Mouse (Mus musculus) lung, postnatal 14 days (tissue): ENCODE measurements around the gene Atp23.
A peak's percentile ranks its signal among the peaks of the same experiment; 100 is the strongest.
"Not testable (repeated sequence)": the region's sequence is repeated elsewhere in the genome, so short reads cannot be mapped to it uniquely, and the experiment has no call there.

Source experiments
- DNase-seq: peaks from one replicate; pipeline ENCODE4 v3.0.0; 2021

Gene Atp23

DNA sequence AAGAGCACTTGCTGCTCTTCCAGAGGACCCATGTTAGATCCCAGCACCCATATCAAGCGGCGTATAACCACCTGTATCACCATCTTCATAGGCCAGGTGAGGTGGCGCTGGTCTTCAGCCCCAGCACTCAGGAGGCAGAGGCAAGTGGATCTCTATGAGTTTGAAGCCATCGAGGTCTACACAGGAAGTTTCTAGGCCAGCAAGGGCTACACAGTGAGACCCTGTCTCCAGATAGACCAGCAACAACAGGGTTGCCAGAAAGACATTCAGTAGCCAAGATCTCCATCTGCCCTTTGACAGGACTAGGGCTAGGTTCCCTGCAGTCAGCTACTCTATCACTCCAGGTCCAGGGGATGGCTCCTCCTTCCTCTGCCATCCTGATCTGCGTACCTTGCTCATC is 5.7 kb upstream of the Atp23 start:
- no peak for DNase-seq

DNA sequence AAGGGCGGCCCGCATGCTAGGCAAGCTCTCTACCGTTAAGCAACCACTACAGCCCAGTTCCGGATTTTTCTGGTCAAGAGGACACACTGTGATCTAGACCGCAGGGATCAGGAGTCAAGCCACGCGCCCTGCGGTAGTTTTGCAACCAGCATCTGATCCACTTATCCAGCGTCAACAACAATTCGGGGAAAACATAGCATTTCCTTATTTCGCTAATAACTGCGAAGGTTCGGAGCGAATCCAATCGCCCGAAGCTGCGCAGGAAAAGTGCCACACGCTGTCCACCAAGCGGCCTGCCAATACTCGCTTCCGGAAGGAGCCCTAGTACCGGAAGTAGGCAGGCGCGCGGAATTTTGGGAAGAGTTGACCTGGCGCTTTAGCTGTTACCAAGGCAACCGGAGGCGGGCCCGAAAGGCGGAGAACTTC is 4.5 kb upstream of the Atp23 start:
- DNase-seq: peak; percentile 96

DNA sequence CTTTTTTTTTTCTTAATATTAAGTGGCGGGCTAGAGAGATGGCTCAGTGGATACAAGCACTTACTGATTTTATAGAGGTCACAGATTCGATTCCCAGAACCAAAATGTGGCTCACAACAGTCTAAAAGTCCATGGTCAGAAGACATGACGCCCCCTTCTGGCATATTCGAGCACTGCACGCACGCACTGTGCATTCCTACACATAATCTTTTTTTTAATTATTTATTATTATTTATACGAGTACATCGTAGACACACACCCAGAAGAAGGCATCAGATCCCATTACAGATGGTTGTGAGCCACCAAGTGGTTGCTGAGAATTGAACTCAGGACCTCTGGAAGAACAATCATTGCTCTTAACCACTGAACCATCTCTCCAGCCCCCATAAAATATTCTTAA is 3.9 kb upstream of the Atp23 start:
- no peak for DNase-seq

DNA sequence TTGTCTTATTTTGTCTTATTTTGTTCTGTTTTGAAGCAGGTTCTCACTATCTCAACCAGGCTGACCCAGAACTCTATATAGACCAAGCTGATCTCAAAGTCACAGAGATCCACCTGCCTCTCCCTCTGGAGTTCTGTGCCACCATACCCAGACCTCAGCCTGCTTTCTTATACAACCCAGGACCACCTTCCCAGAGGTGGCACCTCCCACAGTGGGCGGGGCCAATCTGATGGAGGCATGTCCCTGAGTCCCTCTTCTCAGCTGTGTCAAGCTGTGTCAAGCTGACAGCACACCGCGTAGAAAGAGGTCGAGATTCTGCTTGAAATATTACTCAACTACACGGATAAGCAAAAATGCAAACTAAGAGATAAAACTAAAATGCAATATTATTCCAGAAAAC is 3.1 kb upstream of the Atp23 start:
- no peak for DNase-seq

DNA sequence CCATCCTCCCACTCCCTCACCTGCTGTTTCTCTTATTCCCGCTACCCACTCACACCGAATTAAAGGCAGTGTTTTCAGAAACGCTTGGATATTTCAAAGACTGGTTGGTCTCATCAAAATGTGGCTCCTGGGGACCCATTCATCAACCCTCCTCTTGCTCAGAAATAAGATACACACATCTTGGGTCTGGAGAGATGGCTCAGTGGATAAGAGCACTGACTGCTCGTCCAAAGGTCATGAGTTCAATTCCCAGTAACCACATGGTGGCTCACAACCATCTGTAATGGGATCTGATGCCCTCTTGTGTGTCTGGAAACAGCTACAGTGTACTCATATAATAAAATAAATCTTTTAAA is 311 bp upstream of the Atp23 start:
- no peak for DNase-seq

DNA sequence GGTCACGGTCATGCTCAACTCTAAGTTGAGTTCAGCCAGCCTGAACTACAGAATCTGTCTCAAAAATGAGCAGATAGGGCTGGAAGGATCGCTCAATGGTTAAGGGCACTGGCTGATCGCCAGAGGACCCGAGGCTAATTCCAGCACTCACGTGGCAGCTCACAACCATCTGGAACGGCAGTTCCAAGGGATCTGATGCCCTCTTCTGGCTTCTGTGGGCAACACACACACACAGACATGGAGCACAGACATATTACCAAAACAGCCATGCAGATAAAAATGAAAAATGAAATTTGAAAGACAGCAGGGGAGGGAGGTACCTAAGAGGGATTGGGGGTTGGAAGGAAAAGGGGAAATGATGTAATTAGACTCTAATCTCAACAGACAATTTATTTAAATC is 5.3 kb downstream of the Atp23 start:
- DNase-seq: no peak

DNA sequence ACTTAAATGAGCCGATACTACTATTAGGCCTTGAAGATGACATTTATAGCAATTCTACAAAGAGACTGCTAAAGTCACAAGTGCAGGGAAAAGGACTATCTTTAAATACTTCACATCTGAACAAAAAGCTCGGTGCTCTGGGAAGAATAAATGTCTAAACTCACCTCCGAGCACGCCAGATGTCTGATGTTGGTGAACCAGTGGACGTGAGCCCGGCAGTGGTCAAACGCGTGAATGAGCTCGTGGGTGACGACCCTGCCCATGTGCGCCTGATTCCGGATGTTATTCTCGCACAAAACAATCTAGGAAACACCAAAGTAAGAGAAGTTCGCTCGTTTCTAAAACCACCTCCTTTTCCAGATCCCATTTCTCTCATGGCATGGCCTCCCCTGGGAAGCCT is 7.1 kb downstream of the Atp23 start:
- no peak for DNase-seq

DNA sequence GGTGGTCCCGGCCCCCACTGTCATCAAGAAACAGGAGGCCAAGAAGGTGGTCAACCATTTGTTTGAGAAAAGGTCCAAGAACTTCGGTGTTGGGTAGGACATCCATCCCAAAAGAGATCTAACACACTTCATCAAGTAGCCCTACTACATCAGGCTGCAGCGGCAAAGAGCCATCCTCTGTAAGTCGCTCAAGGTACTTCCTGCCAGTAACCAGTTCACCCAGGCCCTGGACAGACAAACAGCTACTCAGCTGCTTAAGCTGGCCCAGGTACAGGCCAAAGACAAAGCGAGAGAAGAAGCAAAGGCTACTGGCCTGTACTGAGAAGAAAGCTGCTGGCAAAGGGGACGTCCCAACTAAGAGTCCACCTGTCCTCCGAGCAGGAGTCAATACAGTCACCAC is 8.0 kb downstream of the Atp23 start:
- no peak for DNase-seq

DNA sequence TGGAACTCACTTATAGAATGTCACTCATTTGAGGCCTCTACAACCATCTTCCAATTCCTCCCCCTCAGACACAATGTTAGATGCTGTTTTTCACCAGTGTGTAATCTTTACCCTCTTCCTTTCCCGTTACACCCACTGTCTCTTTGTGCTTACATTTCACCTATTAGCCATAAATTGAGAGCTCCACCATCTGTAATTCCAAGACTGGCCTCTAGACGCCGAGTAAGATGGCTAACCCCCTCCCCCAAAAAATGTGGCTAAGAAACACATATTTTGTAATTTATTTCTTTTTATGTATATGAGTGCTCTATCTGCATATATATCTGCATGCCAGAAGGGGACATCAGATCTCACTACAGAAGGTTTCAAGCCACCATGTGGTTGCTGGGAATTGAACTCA is 27.4 kb downstream of the Atp23 start:
- DNase-seq: no peak

DNA sequence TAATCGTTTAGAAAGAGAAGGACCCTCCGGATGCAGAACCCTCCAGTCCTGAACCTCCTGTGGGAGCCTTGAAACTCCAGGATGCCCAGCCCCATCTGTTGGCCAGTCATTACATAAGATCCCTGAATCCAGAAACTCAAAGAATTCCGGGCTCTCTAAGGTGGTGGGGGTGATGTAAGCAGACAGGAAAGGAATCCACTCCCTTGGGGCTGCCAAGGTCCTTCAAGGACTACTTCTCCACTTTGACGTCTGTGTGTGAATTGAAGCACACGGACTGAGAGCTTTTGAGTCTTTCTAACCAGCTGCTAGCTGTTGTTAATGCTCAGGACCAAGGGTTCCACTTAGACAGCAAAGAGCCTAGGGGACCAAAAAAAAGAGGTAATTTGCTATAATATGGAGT is 28.9 kb downstream of the Atp23 start:
- no peak for DNase-seq

DNA sequence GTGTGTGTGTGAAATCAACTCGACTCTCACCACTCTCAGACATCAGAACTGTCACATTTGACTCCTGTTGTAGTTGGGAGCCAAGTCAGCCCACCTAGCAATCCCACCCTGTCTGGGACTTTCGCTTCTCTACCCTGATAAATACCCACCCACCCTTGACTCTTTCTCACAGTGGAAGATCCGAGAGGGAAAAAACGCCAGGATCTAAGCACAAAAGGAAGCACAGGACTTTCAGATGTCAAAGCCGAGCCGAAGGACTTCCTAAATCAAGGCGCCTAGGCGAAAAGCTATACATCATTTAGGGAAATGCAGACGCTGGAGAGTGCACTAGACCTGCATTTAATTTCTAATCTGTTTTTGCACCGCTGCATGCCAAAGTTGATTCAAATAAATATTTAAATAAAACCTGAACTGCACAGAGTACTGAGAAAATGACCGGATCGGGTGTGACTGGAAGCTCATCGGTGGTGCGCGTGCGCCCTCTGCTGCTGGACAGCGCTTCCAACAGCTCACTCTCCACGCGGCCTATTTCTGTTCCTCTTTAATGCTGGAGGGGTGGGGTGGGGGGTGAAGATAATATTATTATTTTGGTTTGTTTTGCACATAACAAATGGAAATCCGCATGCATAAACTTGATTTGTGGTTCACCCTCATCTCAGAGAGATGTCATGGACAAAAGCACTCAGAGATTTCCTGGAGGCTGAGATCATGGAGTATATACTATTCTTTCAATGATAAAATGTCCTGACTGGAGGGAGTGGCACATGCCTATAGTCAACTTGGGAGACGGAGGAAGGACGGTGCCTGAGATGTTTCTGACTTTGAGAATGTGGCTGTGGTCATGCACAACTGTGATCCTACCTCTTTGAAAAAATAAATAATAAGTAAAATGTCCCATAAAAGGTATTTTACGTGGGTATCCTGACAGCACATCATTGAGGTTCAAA is 31.5 kb downstream of the Atp23 start:
- DNase-seq: peak; percentile 77

DNA sequence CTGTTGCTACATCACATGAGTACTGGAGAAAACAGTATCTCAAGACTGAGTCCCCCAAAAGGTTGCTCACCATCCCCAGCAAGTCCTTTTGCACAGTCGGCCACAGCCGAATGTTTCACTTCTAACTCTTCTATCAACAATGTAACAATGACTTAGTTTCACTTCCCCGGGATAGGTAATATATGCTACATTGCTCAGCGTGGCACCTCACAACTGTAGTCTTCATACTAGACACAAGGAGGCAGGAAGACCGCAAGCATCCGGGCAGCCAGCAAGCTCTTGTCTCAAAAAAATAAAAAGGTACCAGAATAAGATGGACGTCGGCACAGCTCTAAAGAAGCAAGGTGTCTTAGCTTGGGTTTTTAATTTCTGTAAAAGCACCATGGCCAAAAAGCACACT is 35.9 kb downstream of the Atp23 start:
- DNase-seq: no peak

DNA sequence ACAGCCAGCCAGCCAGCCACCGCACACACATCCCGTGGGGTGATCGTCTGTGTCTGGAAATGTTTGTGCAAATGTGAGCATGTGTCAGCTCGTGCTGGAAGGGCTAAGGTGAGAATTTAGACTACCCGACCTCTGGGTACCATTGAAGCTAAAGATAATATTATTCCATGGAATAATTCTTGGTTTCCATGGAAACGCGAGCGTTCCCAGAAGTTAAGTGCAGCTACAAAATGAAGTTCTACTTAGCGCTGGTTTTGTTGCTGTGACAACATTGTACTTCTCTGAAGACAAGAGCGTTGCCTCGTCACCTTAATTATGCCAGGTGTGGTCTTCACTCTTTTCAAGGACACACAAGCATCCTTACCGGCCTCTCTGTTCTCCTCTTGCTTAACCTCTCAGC is 39.0 kb downstream of the Atp23 start:
- DNase-seq: no peak

DNA sequence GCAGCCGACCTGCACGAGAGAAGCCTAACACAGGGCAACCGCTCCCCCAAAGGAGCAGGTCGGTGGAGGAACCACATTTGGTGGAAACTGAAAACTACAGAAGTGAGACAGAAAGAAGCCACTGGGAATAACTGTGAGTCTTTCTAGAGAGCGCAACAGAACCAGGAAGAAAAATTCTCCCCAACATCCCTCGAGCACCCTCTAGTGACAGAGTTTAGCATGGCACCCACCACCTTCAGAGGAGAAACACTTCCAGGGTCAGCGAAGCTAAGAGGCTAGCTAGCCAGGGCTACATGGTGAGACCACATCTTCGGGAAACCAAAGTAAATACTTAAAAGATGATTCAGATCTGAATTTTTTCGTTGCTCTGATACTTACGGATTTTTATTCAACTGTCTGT is 47.9 kb downstream of the Atp23 start:
- peak; percentile 13 for DNase-seq

DNA sequence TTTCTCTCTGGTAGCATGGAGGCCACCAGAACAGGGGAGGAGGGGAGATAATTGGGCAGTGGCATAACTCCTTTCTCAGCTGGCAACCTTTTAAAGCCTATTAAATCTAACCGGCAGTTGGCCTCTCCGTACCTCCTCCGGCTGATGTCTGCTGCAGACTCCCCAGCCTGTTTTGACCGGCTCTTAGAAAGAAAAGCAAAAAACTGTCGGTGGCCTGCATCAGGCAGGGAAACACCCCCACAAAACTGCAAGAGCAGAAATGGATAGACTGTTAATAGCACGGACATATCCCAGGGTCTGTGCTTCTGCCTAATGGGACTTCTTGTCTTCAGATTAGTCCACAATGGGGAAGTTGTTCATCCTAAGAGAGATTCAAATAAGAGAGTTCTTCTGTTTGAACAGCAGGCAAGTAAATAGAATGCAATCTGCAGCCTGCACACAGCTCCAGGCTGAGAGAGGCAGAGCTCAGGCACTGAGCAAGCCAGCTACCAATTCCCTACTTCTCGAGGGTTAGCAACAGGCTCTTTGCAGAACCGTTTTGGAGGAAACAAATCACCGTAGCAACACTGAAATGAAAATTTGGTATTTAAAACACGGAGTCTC is 55.7 kb downstream of the Atp23 start:
- no peak for DNase-seq

DNA sequence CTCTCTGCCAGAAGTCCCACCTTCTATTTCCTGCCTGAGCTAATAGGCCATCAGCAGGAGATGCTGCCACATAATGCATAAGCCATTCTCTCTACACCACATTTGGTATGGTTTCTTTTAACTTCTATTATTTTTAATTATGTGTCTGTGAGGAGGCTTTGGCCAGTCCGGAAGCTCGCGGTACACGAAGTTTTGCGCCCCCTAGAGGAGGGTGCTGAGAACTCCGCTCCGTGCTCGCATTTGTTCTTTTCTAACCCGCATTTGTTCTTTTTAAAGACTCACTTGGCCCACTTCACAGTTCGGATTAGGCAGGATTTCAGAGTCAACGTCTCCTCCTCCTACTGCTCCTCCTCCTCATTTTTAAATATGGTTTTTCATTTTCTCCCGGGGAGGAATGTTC is 56.5 kb downstream of the Atp23 start:
- DNase-seq: peak; percentile 38

DNA sequence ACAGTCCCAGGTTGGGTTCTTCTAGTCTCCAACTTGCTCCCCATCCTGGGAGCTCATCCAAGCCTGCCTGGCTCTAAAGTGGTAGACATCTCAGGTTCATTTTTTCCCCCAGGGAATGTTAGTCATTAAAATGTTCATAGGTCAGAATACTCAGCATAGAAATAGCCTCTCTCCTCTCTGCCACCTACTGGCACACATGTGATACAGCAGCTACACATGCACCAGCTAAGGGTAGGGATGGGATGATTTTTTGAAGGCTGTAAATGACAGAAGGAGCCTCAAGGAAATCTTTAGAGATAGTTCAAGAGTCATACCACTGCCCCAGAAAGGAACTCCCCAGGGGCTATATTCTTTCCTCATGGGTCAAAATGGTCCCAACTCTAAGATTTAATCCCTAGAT is 60.9 kb downstream of the Atp23 start:
- DNase-seq: no peak

DNA sequence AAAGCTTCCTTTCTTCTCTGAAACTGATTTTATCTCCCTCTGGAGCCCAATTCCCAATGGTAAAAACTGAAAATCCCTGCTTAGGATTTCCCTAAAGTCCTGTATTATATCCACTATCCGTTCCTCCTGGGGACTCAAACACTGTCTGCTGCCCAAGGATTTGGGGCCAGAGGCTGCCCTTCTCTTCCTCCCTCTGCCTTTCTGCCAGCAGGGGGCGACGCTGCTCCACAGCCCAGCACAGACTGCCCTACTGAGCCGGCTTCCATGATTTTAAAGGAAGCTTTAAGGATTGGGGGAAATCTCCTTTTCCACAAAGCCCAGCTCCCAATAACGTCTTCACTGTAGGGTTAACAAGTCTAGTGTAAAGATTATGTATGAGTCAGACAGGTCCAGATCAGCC is 68.1 kb downstream of the Atp23 start:
- peak; percentile 37 for DNase-seq

DNA sequence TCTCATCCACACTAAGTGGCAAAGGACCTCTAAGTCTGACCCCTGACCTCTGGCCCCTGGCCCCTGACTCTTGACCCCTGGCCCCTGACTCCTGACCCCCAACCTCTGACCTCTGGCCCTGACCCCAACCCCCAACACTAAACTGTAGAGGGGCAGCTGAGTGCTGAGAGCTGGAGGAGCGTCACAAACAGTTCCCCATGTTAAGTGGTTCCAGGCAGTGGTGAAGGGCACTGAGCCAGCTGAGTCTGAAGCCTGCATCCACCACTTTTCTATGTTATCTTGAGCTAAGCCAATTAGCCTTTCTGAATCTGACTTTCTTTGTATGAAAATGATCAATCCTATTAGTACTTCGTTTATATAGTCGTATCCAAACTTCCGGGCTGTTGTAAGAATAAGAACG is 69.8 kb downstream of the Atp23 start:
- no peak for DNase-seq

DNA sequence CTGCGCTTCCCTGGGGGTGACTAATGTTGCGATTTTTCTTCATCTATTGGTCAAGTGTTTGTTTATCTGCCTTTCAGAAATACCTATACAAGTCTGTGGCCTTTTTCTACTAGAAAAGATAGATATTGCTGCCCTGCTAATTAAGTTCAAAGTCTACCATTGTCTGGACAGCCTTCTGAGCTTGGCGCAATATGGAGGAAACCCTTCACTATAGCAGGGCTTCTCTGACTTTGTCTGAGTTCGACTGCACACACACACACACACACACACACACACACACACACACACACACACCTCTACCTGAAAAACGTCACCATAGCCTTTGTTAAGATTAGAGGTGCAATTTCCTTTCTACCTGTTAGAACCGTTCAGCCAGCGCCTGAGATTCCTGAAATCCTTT is 72.5 kb downstream of the Atp23 start:
- DNase-seq: no peak

DNA sequence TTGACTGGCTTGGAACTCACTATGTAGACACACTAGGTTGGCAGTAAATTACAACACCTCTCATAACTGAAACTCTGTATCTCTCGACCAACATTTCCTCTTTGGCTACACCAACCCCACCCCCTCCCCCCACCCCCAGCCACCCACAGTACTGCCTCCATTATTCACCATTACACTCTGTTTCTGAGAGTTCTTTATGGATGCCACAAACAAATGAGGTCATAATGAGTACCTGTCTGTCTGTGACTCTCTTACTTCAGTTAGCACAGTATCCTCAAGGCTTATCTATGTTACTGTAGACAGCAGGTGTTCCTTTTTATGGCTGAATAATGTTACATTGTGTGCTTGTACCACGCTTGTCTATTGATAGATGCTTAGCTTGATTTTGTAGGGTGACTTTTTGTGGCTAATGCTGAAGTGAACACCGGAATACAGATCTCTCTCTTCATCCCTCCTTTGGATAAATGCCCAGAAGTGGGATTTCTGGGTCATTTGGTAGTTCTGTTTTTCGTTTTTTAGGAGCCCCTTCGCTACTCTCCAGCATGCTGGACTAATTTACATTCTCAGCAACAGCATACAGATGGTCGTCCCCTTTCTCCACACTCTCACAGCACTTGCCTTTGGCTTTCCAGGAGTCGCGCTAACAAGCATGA is 73.1 kb downstream of the Atp23 start:
- DNase-seq: no peak

DNA sequence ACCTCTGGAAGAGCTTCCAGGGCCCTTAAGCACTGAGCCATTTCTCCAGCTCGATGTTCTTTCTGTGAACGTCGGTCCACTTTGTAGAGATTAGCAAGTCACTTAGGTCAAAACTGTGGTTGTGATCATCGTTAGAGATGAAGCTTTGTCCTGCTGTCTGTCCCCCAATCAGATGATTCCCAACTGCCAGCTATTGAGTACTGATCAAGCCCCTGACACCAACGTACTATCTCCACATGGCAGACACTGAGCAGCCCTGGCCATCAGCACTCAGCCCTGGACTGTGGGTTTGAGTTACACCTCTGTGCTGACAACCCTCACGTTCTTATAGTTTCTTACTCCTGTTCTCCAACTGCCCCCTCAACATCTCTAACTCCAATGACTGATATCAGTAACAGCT is 74.2 kb downstream of the Atp23 start:
- DNase-seq: no peak

DNA sequence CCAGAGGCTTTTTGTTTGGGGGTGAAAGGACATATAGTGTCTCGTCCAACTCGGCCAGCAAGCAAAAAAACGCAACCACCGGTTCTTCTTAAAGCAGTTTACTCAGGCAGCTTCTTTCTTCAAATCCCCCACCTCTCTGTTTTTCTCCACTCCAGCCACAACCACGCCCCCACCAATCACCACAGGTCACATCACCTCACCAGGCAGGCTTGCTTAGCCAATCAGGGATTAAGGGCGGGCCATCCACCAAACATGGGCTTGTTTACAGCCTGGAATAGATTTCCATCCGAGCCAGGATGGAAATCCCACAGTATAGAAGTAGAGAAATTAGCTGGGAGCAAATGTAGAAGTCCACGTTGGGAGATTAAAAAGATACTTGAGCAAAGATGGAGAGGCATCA is 74.9 kb downstream of the Atp23 start:
- DNase-seq: not testable (repeated sequence)

DNA sequence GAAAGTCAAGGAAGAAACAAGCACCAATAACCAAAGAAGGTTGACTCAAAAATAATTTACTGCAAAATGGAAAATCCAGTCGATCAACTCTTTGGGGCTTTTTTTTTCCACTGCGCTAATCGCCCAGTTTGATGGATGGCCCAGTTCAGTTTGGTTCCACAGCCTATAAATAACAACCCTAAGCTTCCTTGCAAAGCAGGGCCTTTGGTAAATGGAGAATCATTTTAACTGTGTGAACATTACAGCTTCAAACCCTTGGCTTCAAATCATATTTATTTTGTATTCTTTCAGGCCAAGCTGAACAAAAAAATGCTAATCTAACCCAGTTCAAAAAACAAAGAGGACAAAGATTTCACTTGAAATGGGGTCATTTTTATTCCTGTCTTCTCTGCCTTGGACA is 78.7 kb downstream of the Atp23 start:
- no peak for DNase-seq
